Mouse (Mus musculus) limb, embryonic 14.5 days (tissue): Measurements from ENCODE around the gene Cfap97d1. TPM values are rescaled to one million over a fixed set of nuclear protein-coding genes. Genes with fewer than 3 reads are reported as not detected.

Experiments used
- ATAC-seq: fragments of 200-750 bp; cut with Nextera tagmentation; 2 replicates; pipeline ENCODE4 v1.8.0; 2017; ENCODE audit warnings: low read depth, moderate number of reproducible peaks, moderate TSS enrichment; ENCODE audit not compliant: low FRiP score
- DNase-seq: peaks from one replicate; pipeline ENCODE4 v3.0.0-alpha.2; 2015; ENCODE audit warnings: low spot score
- H3K27ac ChIP-seq: fragments of 300-500 bp; sonication (generic); replicated peaks from 2 replicates; pipeline ENCODE4 v1.5.1; 2014; ENCODE audit warnings: low read depth, mild to moderate bottlenecking, low read length, moderate library complexity, mixed read lengths
- H3K27me3 ChIP-seq: fragments of 300-500 bp; sonication (generic); 2 replicates; pipeline ENCODE4 v1.6.1; 2014; ENCODE audit warnings: low read length, mixed read lengths; ENCODE audit not compliant: control insufficient read depth, insufficient read depth
- H3K36me3 ChIP-seq: fragments of 300-500 bp; sonication (generic); 2 replicates; pipeline ENCODE4 v1.6.1; 2014; ENCODE audit warnings: mild to moderate bottlenecking, low read length, moderate library complexity, mixed read lengths; ENCODE audit not compliant: control insufficient read depth, insufficient read depth
- H3K4me1 ChIP-seq: fragments of 300-500 bp; sonication (generic); 2 replicates; pipeline ENCODE4 v1.6.1; 2014; ENCODE audit warnings: antibody characterized with exemption, low read length, mixed read lengths; ENCODE audit not compliant: control insufficient read depth, insufficient read depth
- H3K4me2 ChIP-seq: fragments of 300-500 bp; sonication (generic); replicated peaks from 2 replicates; pipeline ENCODE4 v1.6.1; 2014; ENCODE audit warnings: low read depth, mild to moderate bottlenecking, low read length, moderate library complexity; ENCODE audit not compliant: severe bottlenecking
- H3K4me3 ChIP-seq: fragments of 300-500 bp; sonication (generic); replicated peaks from 2 replicates; pipeline ENCODE4 v1.5.1; 2014; ENCODE audit warnings: low read length
- H3K9ac ChIP-seq: fragments of 300-500 bp; sonication (generic); 2 replicates; pipeline ENCODE4 v1.6.1; 2014; ENCODE audit warnings: mild to moderate bottlenecking, low read depth, low read length, moderate library complexity; ENCODE audit not compliant: severe bottlenecking
- H3K9me3 ChIP-seq: fragments of 300-500 bp; sonication (generic); 2 replicates; pipeline ENCODE4 v1.6.1; 2016; ENCODE audit warnings: low read length; ENCODE audit not compliant: control insufficient read depth
- POLR2A ChIP-seq: fragments of 200-500 bp; IDR thresholded peaks from 2 replicates; pipeline ENCODE4 v1.8.0; 2012; ENCODE audit warnings: inconsistent platforms, mild to moderate bottlenecking, moderate library complexity, borderline replicate concordance; ENCODE audit not compliant: insufficient read depth, insufficient read length; ENCODE audit errors: extremely low read depth
- WGBS: fragments of 180-500 bp; shearing (Covaris S2); extraction: QIAGEN DNeasy Blood & Tissue Kit; methylation state at CpG from one replicate; pipeline ENCODE4 v1.1.7; 2014; 5-methylcytosine and 5-hydroxymethylcytosine counted together
- polyA plus RNA-seq, 2 experiments: library from polyadenylated mRNA; depleted of rRNA in 1 of 2; stranded (reverse) in 1 of 2; unstranded in 1 of 2; fragments of >200 nt; fragmentation: Nextera tagmentation in 1 of 2; extraction: Ambion mirVana in 1 of 2; gene quantifications; 2 replicates each; pipeline versions ENCODE4 v1.2.1 to v1.2.3; 2012 to 2014

Cfap97d1 gene
- polyA plus RNA-seq (2012; rRNA removed) (not detected in 2 replicates), polyA plus RNA-seq (2014; fragmentation: Nextera tagmentation; extraction: Ambion mirVana) (not detected in 2 replicates)

GRCm38 (mm10) chr11:101984054-101985025 is at the start of gene Cfap97d1:
Gene Cfap97d1, plus strand, starts transcription at chr11:101984279.
- peak within 1 kb of the TSS; percentile 69 for H3K9ac ChIP-seq
- H3K27ac ChIP-seq = peak within 1 kb of the TSS; percentile 50
- ATAC-seq (peak; percentile 84), DNase-seq (peak; percentile 96)
- no peaks in the 10 kb centered on the region for H3K27me3 ChIP-seq
- H3K36me3 ChIP-seq = no peaks in the 10 kb centered on the region
- WGBS = 1% methylated on average over 67 of the region's 71 CpGs
- 0 out of 2 replicates have a peak, but pooled peaks cover 10% of the 10 kb centered on the region for H3K4me1 ChIP-seq
- H3K9me3 ChIP-seq = no peaks in the 10 kb centered on the region
- no peak for TF ChIP-seq POLR2A
- peak within 1 kb of the TSS; percentile 100 for H3K4me2 ChIP-seq
- peak within 1 kb of the TSS; percentile 68 for H3K4me3 ChIP-seq

DNA sequence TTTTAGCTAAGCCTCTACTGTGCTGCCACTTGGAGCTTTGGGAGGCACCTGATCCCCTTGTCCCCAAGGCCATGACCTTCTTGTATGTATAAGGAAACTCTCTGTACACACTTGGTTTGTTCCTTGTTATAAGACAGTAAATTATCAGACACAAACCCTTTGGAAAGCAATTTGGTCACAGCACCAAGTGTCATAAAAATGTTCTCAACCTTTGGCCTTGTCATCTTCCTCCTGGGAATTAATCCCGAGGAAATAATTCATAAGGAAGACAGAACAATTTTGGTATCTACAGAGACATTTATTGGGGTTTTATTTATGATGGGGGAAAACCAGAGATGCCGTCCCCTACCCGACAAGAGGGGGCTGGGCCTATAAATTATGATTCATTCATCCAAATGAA is 48.3 kb upstream of the Cfap97d1 start:
- Histone ChIP-seq H3K36me3 (no peaks in the 10 kb centered on the region), H3K9ac (no peak overlapping the region), H3K4me3 (no peak overlapping the region), H3K9me3 (no peaks in the 10 kb centered on the region), H3K4me2 (no peak overlapping the region), H3K27ac (no peak overlapping the region), H3K4me1 (no peaks in the 10 kb centered on the region), H3K27me3 (peaks cover 18% of the 10 kb centered on the region)
- DNase-seq (no peak), ATAC-seq (no peak)
- TF ChIP-seq POLR2A = no peak
- 51% methylated on average over 3 of the region's 3 CpGs for WGBS

DNA sequence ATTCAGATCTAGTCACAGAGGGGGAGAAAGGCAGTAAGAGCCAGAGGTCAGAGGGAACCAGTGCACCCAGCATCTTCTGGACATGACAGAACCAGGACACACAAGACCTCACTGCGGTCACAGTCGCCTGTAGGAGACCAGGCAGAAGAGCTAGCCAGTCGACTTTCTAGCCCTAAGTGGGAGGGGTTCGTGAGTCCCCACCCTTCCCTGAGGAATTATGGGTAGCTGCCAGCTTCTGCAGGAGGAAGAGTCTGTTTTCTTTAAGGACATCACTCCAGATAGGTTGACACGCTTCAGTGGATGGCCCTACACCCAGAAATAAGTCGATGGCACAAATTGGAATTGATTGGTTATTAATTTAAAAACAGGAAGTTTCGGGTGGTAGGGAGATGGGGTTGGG is 47.7 kb upstream of the Cfap97d1 start:
- H3K36me3 ChIP-seq = no peaks in the 10 kb centered on the region
- H3K27me3 ChIP-seq = peaks cover 18% of the 10 kb centered on the region
- no peak for TF ChIP-seq POLR2A
- H3K9ac ChIP-seq = no peak overlapping the region
- no peaks in the 10 kb centered on the region for H3K4me1 ChIP-seq
- DNase-seq (no peak), ATAC-seq (no peak)
- no peak overlapping the region for H3K27ac ChIP-seq
- no peak overlapping the region for H3K4me2 ChIP-seq
- H3K9me3 ChIP-seq = no peaks in the 10 kb centered on the region
- 40% methylated on average over 7 of the region's 7 CpGs for WGBS
- no peak overlapping the region for H3K4me3 ChIP-seq

- Histone ChIP-seq H3K9me3 (no peaks in the 10 kb centered on the region), H3K9ac (peak overlapping the region; percentile 55), H3K27ac (no peak overlapping the region), H3K4me1 (no peaks in the 10 kb centered on the region), H3K4me2 (peak overlapping the region; percentile 73), H3K36me3 (no peaks in the 10 kb centered on the region), H3K27me3 (peaks cover 18% of the 10 kb centered on the region), H3K4me3 (peak overlapping the region; percentile 38)
- no peak for TF ChIP-seq POLR2A
- WGBS = 1% methylated on average over 22 of the region's 32 CpGs
- DNase-seq (peak; percentile 4), ATAC-seq (no peak)
These were observed 47.0 kb upstream of the Cfap97d1 start for GRCm38 (mm10) chr11:101937108-101937507.

DNA sequence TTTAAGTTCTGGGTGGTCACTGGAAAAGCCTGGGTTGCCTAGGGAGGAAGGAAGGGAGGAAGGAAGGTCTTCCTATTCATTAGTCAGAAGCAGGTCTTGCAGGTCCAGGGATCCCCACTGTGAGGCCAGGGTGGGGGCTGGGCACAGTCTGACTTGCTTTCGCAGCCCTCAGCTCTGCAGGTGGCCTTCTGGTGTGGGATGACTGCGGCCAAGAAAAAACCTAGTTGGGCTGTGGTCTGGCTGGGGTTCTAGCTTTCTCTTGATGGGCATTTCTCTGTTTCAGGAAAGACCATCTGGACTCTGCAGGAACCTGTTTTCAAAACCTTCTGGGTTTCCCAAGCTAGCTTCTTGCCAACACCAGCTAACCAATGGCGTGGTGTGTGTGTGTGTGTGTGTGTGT is 41.0 kb upstream of the Cfap97d1 start:
- Histone ChIP-seq H3K4me2 (no peak overlapping the region), H3K27me3 (no peaks in the 10 kb centered on the region), H3K9me3 (no peaks in the 10 kb centered on the region), H3K36me3 (no peaks in the 10 kb centered on the region), H3K4me3 (no peak overlapping the region), H3K9ac (no peak overlapping the region), H3K4me1 (no peaks in the 10 kb centered on the region), H3K27ac (no peak overlapping the region)
- WGBS = 35% methylated on average over 3 of the region's 3 CpGs
- DNase-seq (no peak), ATAC-seq (no peak)
- TF ChIP-seq POLR2A = no peak
